19 mouse cellular contexts compared by ENCODE assay signal in genomic region chr4:120365456-120365855, GRCm38 (mm10). TPM values are rescaled to one million over a fixed set of nuclear protein-coding genes. Genes with fewer than 3 reads are reported as not detected.
DNase-seq lines count a peak whose midpoint lies in the region; ATAC-seq and TF ChIP-seq lines count a peak whose summit lies in the region.
"Had no signal": no experiment of that assay in that cellular context is flagged by ENCODE, and none has a peak within 500 bp of the region (broad histone marks: within the 10 kb centered on the region; RNA-seq: fewer than 3 reads in every experiment).

No protein-coding gene starts in this region.

- no peaks in the 10 kb centered on the region for H3K9me3 ChIP-seq in forebrain, embryonic 10.5 days
- H3K9me3 ChIP-seq in forebrain, embryonic 12.5 days, result no peaks in the 10 kb centered on the region
- no peaks in the 10 kb centered on the region for H3K9me3 ChIP-seq in limb, embryonic 10.5 days (replicated peaks)
- H3K9me3 ChIP-seq: neural tube, embryonic 12.5 days had no signal

- H3K4me3 ChIP-seq in forebrain, embryonic 10.5 days, result no peak overlapping the region
- no peak overlapping the region for H3K4me3 ChIP-seq in forebrain, embryonic 12.5 days (replicated peaks)
- no peak overlapping the region for H3K4me3 ChIP-seq in left cerebral cortex, adult 2 months
- no peak overlapping the region for H3K4me3 ChIP-seq in limb, embryonic 10.5 days
- H3K4me3 ChIP-seq: heart, adult 2 months; neural tube, embryonic 12.5 days had no signal

- no peak for ATAC-seq in forebrain, embryonic 12.5 days (ENCODE audit: low FRiP score)
- ATAC-seq: CD4-positive, CD25-positive, alpha-beta regulatory T cell, adult 4 months had no signal

- H3K4me2 ChIP-seq in forebrain, embryonic 12.5 days, result no peak overlapping the region
- H3K4me2 ChIP-seq: liver, embryonic 11.5 days had no signal

- H3K36me3 ChIP-seq in forebrain, embryonic 10.5 days (replicated peaks), result no peaks in the 10 kb centered on the region
- H3K36me3 ChIP-seq in forebrain, embryonic 12.5 days (replicated peaks), result no peaks in the 10 kb centered on the region
- no peaks in the 10 kb centered on the region for H3K36me3 ChIP-seq in limb, embryonic 10.5 days
- H3K36me3 ChIP-seq: G1E; neural tube, embryonic 12.5 days had no signal

- 20% methylated on average over 5 of the region's 5 CpGs for WGBS in forebrain, embryonic 10.5 days
- 23% methylated on average over 5 of the region's 5 CpGs for WGBS in forebrain, embryonic 12.5 days
- 38% methylated on average over 5 of the region's 5 CpGs for WGBS in limb, embryonic 10.5 days

- no peak for DNase-seq in forebrain, embryonic 10.5 days (ENCODE audit: extremely low spot score, low spot score)
- DNase-seq in left cerebral cortex, adult 2 months (ENCODE audit: extremely low spot score in 1 of 2, low spot score in 2 of 2), result peak; percentile 21 to 42
- no peak for DNase-seq in left cerebral cortex, adult 8-10 months (ENCODE audit: low spot score in 2 of 2)
- peak; percentile 37 to 39 for DNase-seq in right cerebral cortex, postnatal 10 days (ENCODE audit: low spot score in 2 of 2)
- no peak for DNase-seq in right cerebral cortex, postnatal 14 days
- no peak for DNase-seq in limb, embryonic 10.5 days (ENCODE audit: low spot score)
- DNase-seq in gastrocnemius, postnatal 36 days, result no peak
- DNase-seq: cerebellum, adult 9-11 months; heart, adult 2 months; kidney, adult 2 months; kidney, postnatal 25 days; lung, adult 2 months; lung, postnatal 36 days; thymus, postnatal 25 days had no signal

- H3K9ac ChIP-seq in forebrain, embryonic 12.5 days, result no peak overlapping the region
- H3K9ac ChIP-seq: neural tube, embryonic 12.5 days had no signal

- intact Hi-C loops in left cerebral cortex, adult 2 months (cut with DNase I), result no loop called here
- intact Hi-C loops in gastrocnemius, postnatal 36 days (cut with DNase I), result loop anchor here (5.0 kb wide), 1 partner anchor 38 kb away; no protein-coding TSS in a partner anchor

- no peak for TF ChIP-seq CTCF in left cerebral cortex, adult 2 months (IDR thresholded peaks at IDR 0.05)

- H3K4me1 ChIP-seq in forebrain, embryonic 10.5 days, result peaks cover 43% of the 10 kb centered on the region
- H3K4me1 ChIP-seq in forebrain, embryonic 12.5 days, result peaks cover 44% of the 10 kb centered on the region
- peaks cover 20% of the 10 kb centered on the region for H3K4me1 ChIP-seq in limb, embryonic 10.5 days

- H3K27ac ChIP-seq in forebrain, embryonic 10.5 days, result 0 out of 2 replicates have a peak overlapping the region, but pooled peaks have one; percentile 53
- no peak overlapping the region for H3K27ac ChIP-seq in forebrain, embryonic 12.5 days
- no peak overlapping the region; the same call in 1 of the 2 replicates for H3K27ac ChIP-seq in left cerebral cortex, adult 2 months
- H3K27ac ChIP-seq in limb, embryonic 10.5 days, result no peak overlapping the region
- H3K27ac ChIP-seq: heart, adult 2 months; neural tube, embryonic 12.5 days had no signal

- peaks cover 82% of the 10 kb centered on the region for H3K27me3 ChIP-seq in forebrain, embryonic 10.5 days (ENCODE audit: poor library complexity, severe bottlenecking)
- peaks cover 24% of the 10 kb centered on the region for H3K27me3 ChIP-seq in forebrain, embryonic 12.5 days
- H3K27me3 ChIP-seq in limb, embryonic 10.5 days (ENCODE audit: low read depth, poor library complexity, severe bottlenecking), result peaks cover 36% of the 10 kb centered on the region
- H3K27me3 ChIP-seq: neural tube, embryonic 12.5 days had no signal

RNA-seq across cellular contexts. Expression of gene Scmh1, which starts 39.6 kb away (rescaled TPM):
- 31.0 and 31.4 TPM in 2 replicates for polyA plus RNA-seq in forebrain, embryonic 10.5 days (2016; fragmentation: Nextera tagmentation; extraction: Ambion mirVana)
- polyA plus RNA-seq in forebrain, embryonic 12.5 days (2016; fragmentation: Nextera tagmentation; extraction: Ambion mirVana), result 44.6 and 52.7 TPM in 2 replicates
- total RNA-seq in left cerebral cortex, adult 2 months (2021), result 10 to 100 TPM; 82.9 to 91.5 TPM
- total RNA-seq in left cerebral cortex, adult 8-10 months (2022), result 10 to 100 TPM; 85.6 to 99.5 (median 87.5) TPM
- polyA plus RNA-seq in limb, embryonic 10.5 days (2016; fragmentation: Nextera tagmentation; extraction: Ambion mirVana), result 35.8 and 38.5 TPM in 2 replicates
- 10 to 100 TPM; 37.7 to 39.7 TPM for total RNA-seq in gastrocnemius, postnatal 36 days (2021)
- polyA plus RNA-seq: G1E had no signal

Comparison
In these comparisons a context has a peak if more than half of its experiments do, and no peak if none do; other contexts are left out.
1. DNase-seq: peak in left cerebral cortex, adult 2 months (2 of 2) and right cerebral cortex, postnatal 10 days (2 of 2); none in forebrain, embryonic 10.5 days (single experiment), left cerebral cortex, adult 8-10 months (0 of 2), right cerebral cortex, postnatal 14 days (single experiment), limb, embryonic 10.5 days (single experiment) and gastrocnemius, postnatal 36 days (0 of 2).